Mouse (Mus musculus): Measurements from ENCODE around the gene Adad1. TPM values are rescaled to one million over a fixed set of nuclear protein-coding genes. Genes with fewer than 3 reads are reported as not detected.

The Adad1 gene
- polyA plus RNA-seq, 1 experiment from 2014 or later = 0.22 TPM

Other genes with a start within 250 kb of the Adad1 start
- gene 4932438A13Rik, start 200.4 kb upstream of the Adad1 start, polyA plus RNA-seq (2015; fragmentation: Nextera tagmentation; extraction: Ambion mirVana) = 48.0 and 55.2 TPM in 2 replicates
- 0.40 TPM in 2 replicates for gene Il2, start 62.4 kb downstream of the Adad1 start, polyA plus RNA-seq (2015; fragmentation: Nextera tagmentation; extraction: Ambion mirVana)
- not detected in 2 replicates for gene Il21, start 169.1 kb downstream of the Adad1 start, polyA plus RNA-seq (2015; fragmentation: Nextera tagmentation; extraction: Ambion mirVana)
- gene Bbs12, start 249.0 kb downstream of the Adad1 start, polyA plus RNA-seq (2015; fragmentation: Nextera tagmentation; extraction: Ambion mirVana) = 6.1 and 7.7 TPM in 2 replicates
- gene Cetn4, start 249.2 kb downstream of the Adad1 start, polyA plus RNA-seq (2015; fragmentation: Nextera tagmentation; extraction: Ambion mirVana) = 2.9 and 3.4 TPM in 2 replicates

Measured in forebrain, embryonic 13.5 days (tissue).